Comparison of ENCODE assay signal across 8 mouse cellular contexts in the genomic region with DNA sequence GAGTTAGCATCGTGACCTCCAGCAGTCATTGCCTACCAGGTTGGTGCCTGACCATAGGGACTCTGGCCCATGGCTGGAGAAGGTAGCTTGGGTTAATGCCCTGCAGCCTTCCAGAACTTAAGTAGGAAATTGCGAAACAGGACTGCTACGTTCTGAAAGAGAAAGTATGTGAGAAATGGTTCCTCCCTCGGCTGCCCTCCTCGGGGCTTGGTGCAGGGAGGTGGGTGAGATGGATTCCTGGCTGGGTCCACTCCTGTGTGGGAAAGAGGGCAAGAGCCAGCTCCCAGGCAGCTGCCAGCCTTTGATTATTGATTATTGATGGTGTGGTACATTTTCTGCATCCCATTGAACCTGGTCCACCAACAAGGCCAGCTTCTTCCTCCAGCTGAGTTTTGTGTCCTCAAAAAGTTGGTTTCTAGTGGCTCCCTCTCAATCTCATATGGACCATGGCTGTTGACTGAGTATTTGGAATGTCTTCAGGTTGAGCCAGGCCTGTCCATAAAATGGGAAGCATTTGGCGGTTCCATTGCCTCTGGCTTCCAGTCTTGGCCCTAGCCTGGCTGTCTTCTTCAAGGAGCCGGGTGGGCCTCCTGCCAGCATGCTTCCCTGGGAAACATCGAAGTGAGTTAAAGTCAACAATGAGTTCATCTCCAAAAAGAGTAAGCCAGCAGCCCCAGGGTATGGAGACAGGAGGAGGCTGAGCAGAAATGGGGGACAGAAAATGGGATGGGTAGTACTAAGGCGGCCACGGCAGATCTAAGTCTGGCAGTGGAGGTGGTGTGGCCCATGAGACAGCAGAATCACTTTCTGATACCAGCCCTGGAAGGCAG. TPM values are rescaled to one million over a fixed set of nuclear protein-coding genes. Genes with fewer than 3 reads are reported as not detected.
DNase-seq lines count a peak whose midpoint lies in the region; ATAC-seq and TF ChIP-seq lines count a peak whose summit lies in the region.

A gene (plus strand): TSS at position 780 of the 830 bp plus-strand sequence.

- H3K36me3 ChIP-seq in intestine, embryonic 15.5 days: no peaks in the 10 kb centered on the region
- no peaks in the 10 kb centered on the region for H3K36me3 ChIP-seq in lung, embryonic 16.5 days (ENCODE audit: control insufficient read depth, insufficient read depth, low read length)
- H3K36me3 ChIP-seq in stomach, embryonic 15.5 days: no peaks in the 10 kb centered on the region

- 0 out of 2 replicates have a peak, but pooled peaks cover 4% of the 10 kb centered on the region for H3K27me3 ChIP-seq in intestine, embryonic 15.5 days (replicated peaks)
- no peaks in the 10 kb centered on the region; the same call in 1 of the 2 replicates for H3K27me3 ChIP-seq in lung, embryonic 16.5 days (ENCODE audit: control insufficient read depth, insufficient read depth, low read depth, low read length)
- no peaks in the 10 kb centered on the region for H3K27me3 ChIP-seq in stomach, embryonic 15.5 days (replicated peaks)

- TF ChIP-seq CTCF in layer of hippocampus, adult 2 months (conservative IDR thresholded peaks at IDR 0.05): no peak

- H3K9me3 ChIP-seq in intestine, embryonic 15.5 days: no peaks in the 10 kb centered on the region
- H3K9me3 ChIP-seq in lung, embryonic 16.5 days (ENCODE audit: control insufficient read depth, low read length): no peaks in the 10 kb centered on the region
- no peaks in the 10 kb centered on the region for H3K9me3 ChIP-seq in stomach, embryonic 15.5 days

- no peak within 1 kb of the TSS for H3K4me2 ChIP-seq in intestine, embryonic 15.5 days (replicated peaks)
- H3K4me2 ChIP-seq in lung, embryonic 16.5 days (ENCODE audit: low read depth, low read length): no peak within 1 kb of the TSS
- H3K4me2 ChIP-seq in stomach, embryonic 15.5 days: no peak within 1 kb of the TSS

- H3K27ac ChIP-seq in layer of hippocampus, adult 2 months: no peak within 1 kb of the TSS
- no peak within 1 kb of the TSS for H3K27ac ChIP-seq in brown adipose tissue, adult 24 weeks (replicated peaks; ENCODE audit: low read depth, low read length)
- H3K27ac ChIP-seq in intestine, embryonic 15.5 days: no peak within 1 kb of the TSS
- H3K27ac ChIP-seq in lung, embryonic 16.5 days (ENCODE audit: low read length): no peak within 1 kb of the TSS
- no peak within 1 kb of the TSS for H3K27ac ChIP-seq in stomach, embryonic 15.5 days

- no peak for DNase-seq in layer of hippocampus, adult 2 months (ENCODE audit: low spot score in 2 of 2)
- DNase-seq in layer of hippocampus, adult 9-10 months (ENCODE audit: low spot score): no peak
- no peak for DNase-seq in right cerebral cortex, postnatal 25 days

- no peak within 1 kb of the TSS for H3K9ac ChIP-seq in intestine, embryonic 15.5 days
- no peak within 1 kb of the TSS for H3K9ac ChIP-seq in lung, embryonic 16.5 days (ENCODE audit: low read length)
- H3K9ac ChIP-seq in stomach, embryonic 15.5 days: no peak within 1 kb of the TSS

- peak; percentile 89 for ATAC-seq in granulocyte monocyte progenitor cell, adult 5-6 weeks (replicated peaks; ENCODE audit: poor library complexity, severe bottlenecking)
- ATAC-seq in intestine, embryonic 15.5 days: no peak
- ATAC-seq in lung, embryonic 16.5 days (ENCODE audit: low read depth): peak; percentile 58
- ATAC-seq in stomach, embryonic 15.5 days (ENCODE audit: insufficient read depth, low FRiP score, low read depth): peak; percentile 49; the same call in 1 of the 2 replicates

- 62% methylated on average over 10 of the region's 10 CpGs for WGBS in intestine, embryonic 15.5 days
- WGBS in lung, embryonic 16.5 days: 54% methylated on average over 10 of the region's 10 CpGs
- 65% methylated on average over 10 of the region's 10 CpGs for WGBS in stomach, embryonic 15.5 days

- no peaks in the 10 kb centered on the region for H3K4me1 ChIP-seq in brown adipose tissue, adult 24 weeks (ENCODE audit: control insufficient read depth, insufficient read depth, insufficient read length, low read length)
- H3K4me1 ChIP-seq in intestine, embryonic 15.5 days (replicated peaks): no peaks in the 10 kb centered on the region
- H3K4me1 ChIP-seq in lung, embryonic 16.5 days (replicated peaks; ENCODE audit: control insufficient read depth, insufficient read depth, low read length): peaks cover 2% of the 10 kb centered on the region; the same call in 1 of the 2 replicates
- H3K4me1 ChIP-seq in stomach, embryonic 15.5 days: no peaks in the 10 kb centered on the region

- H3K4me3 ChIP-seq in layer of hippocampus, adult 2 months: no peak within 1 kb of the TSS
- no peak within 1 kb of the TSS for H3K4me3 ChIP-seq in brown adipose tissue, adult 24 weeks (ENCODE audit: insufficient read depth, low read depth, low read length)
- no peak within 1 kb of the TSS for H3K4me3 ChIP-seq in intestine, embryonic 15.5 days (replicated peaks)
- no peak within 1 kb of the TSS for H3K4me3 ChIP-seq in lung, embryonic 16.5 days (ENCODE audit: low read length)
- H3K4me3 ChIP-seq in stomach, embryonic 15.5 days (replicated peaks): no peak within 1 kb of the TSS

RNA-seq across cellular contexts. Expression of the gene that starts here (rescaled TPM):
- total RNA-seq in layer of hippocampus, adult 2 months (2021): 10 to 100 TPM; 67.9 to 76.1 TPM
- polyA plus RNA-seq in brown adipose tissue, adult 24 weeks (2012; ENCODE audit: insufficient read depth, insufficient read length, missing spikeins): 25.0 and 26.6 TPM in 2 replicates
- 67.9 and 84.5 TPM in 2 replicates for total RNA-seq in granulocyte monocyte progenitor cell, adult 5-6 weeks (2014; fragmentation: Nextera tagmentation)
- 161 and 163 TPM in 2 replicates for total RNA-seq in granulocyte monocyte progenitor cell, adult 5-6 weeks (2017)
- polyA plus RNA-seq in intestine, embryonic 15.5 days (2015; fragmentation: Nextera tagmentation; extraction: Ambion mirVana): 69.3 and 73.1 TPM in 2 replicates
- 70.6 and 70.8 TPM in 2 replicates for polyA plus RNA-seq in lung, embryonic 16.5 days (2015; fragmentation: Nextera tagmentation; extraction: Ambion mirVana)
- polyA plus RNA-seq in stomach, embryonic 15.5 days (2015; fragmentation: Nextera tagmentation; extraction: Ambion mirVana): 76.1 and 78.3 TPM in 2 replicates
